Mouse (Mus musculus): ENCODE measurements around the gene Ackr3.

Ackr3 gene

GRCm38 (mm10) chr1:90260704-90261581 lies 57.2 kb downstream of the Ackr3 start:
- DNase-seq (ENCODE audit: low spot score), result no peak

- no peak for DNase-seq (ENCODE audit: low spot score)
Observed at GRCm38 (mm10) chr1:90262380-90262779, 58.6 kb downstream of the Ackr3 start.
